Mouse (Mus musculus) lung, postnatal 0 days (tissue): ENCODE data around the gene Lrrk2.

ENCODE experiments used
- CTCF ChIP-seq: IDR thresholded peaks from 2 replicates; pipeline ENCODE4 v1.5.1; 2016; ENCODE audit warnings: antibody characterized with exemption, mild to moderate bottlenecking
- EP300 ChIP-seq: IDR thresholded peaks from 2 replicates; pipeline ENCODE4 v1.6.1; 2016; ENCODE audit warnings: antibody characterized with exemption, mild to moderate bottlenecking, control low read depth

GRCm38 (mm10) chr15:91700841-91701240, 27.9 kb downstream of the Lrrk2 start:
- TF ChIP-seq CTCF = no peak
- no peak for TF ChIP-seq EP300
